Mouse (Mus musculus) kidney, postnatal 4 days (tissue): ENCODE measurements around the gene Sorcs1.

Experiments
- DNase-seq, 2 experiments: peaks; one replicate each; pipeline ENCODE4 v3.0.0; 2021; ENCODE audit warnings: mixed read lengths in 2 of 2

Gene Sorcs1

DNA sequence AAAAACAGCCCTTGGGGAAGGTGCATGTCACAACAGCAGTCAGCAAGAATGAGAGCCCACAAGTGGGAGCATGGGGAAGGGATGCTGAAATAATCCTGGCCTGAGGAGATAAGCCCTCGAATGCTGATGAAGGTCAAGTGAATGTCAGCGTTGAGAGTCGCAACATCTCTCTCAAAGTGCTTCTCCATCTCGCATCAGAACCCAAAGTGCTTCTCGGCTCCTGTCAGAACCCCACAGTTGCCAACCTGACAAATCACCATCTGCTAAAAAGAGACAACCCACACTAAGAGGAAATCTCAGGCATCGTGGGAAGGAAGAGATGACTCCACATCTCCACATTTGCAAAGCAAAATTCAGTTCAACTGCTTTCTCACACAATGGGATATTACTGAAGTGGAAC, 119.7 kb downstream of the Sorcs1 start:
- no peak for DNase-seq

DNA sequence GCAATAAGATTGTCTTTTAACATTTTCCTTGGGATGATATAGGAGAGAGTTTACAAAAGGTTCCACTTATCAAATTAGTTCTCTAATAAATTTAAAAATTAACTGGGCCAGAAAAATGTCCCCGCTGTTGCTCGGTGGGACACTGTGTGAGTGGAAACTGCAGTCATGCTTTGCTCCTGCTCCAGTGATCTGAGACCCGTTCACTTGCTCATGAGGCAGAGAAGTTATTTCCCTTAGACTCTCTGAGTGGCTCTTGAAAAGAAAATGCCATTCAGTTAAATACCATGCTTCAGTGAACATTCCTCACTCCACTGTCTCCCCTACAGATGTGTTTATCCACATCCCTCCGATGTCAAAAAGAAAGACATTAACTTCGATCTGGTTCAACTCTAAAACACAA, 144.4 kb downstream of the Sorcs1 start:
- no peak for DNase-seq

DNA sequence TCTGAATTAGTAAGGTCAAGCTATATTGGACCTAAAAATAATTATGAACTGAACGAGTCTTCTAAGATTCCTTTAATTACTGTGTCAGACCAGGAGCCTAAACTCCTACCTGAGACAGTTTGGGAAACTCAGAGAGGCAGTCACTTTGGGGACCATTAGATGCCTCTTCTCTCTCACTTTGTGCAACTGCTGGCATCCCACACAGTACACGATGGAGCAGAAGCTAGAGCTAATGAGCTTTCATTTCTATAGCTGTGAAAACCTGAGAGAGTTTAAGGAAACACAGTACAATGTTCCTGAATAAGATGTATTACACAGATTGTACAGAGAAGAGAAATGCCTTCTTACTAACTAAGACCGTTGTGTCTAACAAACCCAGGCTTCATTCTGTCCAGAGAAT, 150.6 kb downstream of the Sorcs1 start:
- no peak for DNase-seq

DNA sequence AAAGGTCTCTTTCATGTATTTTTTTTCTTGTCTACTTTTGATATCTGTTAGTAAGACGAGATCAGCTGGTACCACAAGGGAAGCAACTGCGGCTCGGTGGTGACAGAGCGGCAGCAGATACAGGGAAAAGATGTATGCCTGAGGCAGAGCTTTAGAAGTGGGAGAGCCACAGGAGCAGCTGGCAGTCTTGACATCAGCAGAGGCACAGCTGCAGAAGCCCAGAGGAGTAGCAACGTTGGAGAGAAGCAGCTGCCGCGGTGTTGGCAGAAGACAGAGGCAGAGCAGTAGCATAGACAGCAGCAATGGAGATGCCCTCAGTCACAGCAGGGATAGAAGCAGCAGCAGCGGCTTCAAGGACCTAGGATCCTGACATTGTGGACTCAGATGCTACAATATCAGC, 152.4 kb downstream of the Sorcs1 start:
- no peak for DNase-seq

DNA sequence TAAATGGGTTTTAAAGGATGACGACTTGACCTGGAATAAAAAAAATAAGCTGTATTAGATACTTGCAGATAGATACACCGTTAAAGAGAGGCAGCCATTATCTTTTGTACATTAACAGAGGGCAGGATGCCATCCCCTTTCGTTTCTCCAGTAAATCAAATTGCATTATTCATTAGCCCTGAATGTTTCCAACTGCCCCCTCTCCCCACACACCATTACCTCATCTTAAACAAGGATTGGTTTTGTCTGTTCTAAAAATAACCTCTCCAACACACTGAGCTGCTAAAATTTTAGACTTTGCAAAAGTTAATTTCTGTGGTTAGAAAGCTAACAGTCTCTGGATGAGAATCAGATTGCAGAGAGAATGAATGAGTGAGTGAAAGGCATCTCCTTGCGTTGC, 156.5 kb downstream of the Sorcs1 start:
- no peak for DNase-seq

DNA sequence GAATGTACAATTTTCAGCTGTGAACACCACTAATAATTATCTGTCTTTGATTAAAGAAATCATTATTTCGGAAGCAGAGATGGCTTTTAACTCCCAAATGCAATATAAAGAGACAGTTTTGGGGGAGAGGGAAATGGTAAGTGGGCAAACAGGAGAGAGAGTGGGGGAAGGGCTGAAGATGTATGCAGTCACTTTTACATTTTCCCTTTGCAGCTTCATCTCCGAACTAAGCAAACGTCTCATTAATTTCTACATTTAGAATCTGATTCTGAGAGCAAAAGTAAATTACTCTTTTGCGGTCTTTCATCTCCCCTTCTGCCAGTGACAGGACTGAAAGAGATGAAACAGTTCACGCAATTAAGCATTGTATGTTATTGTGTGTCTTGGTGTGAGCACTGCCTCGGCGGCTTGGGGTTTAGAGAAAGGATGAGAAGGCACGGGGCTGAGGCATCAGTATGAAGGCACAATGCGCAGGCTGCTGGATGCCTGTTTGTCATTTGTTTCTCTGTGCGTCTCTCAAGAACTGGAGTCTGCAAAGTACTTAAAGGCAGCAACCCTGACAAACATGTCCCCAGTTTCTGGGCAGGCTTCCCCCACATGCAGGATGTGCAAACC, 163.3 kb downstream of the Sorcs1 start:
- no peak for DNase-seq

DNA sequence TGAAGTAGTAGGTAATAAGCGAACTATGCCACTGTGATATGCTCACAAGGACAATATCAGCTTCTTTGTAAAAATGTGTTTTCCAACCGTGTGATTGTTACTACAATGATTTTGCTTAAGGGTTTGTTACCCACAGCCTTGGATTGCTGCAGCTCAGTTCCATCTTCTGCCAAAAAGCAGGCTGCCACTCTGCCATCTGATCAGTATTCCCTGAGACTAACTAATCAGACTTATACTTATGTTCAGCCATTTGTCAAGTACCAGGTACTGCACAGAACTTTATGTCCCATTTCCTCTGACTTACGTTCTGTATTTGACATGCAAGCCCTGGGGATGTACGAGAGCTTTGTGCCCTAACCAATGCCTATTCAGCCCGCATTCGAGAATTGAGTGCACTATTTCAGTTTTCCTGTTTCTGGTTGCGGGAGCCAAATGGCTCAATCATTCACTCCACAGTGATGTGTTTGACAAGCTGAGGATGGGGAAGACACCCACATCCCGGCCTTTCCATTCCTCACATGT, 164.1 kb downstream of the Sorcs1 start:
- DNase-seq, result no peak

DNA sequence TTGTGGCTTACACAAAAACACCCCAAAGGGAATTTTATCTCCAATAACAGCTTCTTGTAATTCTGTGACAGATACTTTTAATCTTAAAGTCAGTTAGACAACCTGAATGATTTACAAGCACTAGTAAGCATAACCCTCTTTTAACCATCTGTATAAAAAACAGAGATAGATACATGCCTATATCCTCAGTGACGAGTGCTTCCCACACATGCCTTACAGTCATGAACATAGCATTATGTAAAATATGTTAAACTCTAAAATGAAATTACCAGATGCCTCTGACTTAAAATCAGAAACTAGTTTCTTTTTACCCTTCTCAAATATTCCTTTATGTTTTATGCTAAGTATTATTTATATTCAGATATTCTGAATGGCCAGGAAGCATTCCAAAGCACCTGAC, 175.6 kb downstream of the Sorcs1 start:
- DNase-seq, result no peak

DNA sequence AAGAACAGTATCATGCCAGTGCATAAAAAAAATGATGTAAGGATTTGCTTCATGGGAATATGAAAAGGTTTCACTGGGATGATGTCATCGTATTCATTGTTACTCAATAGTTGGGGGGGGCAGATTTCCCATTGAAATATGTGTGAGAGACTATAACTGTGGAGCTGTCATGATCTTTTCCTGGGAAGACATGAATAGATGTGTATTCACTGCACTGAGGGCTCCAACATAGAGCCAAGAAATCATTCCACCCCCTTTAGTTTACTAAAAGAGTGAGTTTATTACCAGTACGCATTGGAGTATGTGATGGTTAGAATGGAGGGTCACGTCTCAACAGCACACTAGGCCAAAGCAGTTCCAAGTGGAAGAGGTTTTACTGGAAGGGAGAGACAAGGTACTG, 187.3 kb downstream of the Sorcs1 start:
- DNase-seq, result no peak

DNA sequence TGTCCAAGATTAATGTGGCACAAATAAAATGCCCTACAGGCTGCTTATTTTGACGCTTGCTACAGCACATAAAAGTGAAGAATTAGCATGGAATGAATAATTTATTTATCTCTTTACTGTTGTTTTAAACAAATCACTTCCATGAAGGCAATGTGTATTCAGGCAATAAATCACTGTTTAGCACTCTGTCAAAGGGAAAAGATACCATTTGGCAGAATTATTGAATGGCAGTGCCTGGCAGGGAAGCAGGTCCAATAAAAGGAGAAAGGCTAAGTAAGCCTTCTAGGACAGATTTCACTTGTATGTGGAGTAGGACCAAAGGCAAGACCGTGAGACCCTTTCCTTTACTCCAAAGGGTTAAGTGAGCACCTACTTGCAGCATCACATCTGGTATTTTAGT, 187.7 kb downstream of the Sorcs1 start:
- no peak for DNase-seq

DNA sequence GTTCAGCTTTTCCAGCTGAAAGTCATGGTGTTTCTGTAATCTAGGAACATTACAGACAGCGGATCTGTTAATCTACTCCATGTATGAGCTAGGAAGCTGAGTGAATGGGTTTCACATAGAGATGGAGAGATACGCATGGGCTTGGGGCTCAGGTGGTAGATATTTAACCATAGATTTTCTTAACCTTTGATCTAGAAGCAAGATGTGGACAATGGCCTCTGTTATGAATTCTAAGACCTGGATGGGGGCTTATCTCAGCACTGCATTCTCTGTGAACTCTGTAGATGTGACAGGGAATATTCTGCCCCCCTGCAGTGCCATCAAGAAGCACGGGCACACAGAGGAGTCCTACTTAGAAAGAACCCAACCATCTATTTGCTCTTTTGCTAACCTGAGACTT, 188.7 kb downstream of the Sorcs1 start:
- no peak for DNase-seq

DNA sequence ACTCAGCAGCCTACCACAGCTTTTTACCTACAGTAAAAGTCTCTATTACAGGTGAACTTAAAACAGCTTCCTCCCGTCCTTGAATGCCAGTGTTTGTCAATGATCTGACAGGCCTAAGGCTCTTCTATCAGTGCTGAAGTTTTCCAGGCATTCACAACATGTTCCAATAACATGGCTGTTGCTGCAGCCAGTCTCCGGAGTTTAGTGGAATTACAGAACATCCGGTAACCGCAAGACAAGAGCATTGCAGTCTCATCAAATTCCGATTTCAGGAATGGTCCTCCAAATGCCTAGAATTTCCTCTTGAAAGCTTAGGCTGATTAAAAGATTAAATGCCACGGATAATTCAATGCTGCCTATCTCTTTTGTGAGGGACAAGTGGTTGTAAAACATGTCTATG, 190.0 kb downstream of the Sorcs1 start:
- no peak for DNase-seq

DNA sequence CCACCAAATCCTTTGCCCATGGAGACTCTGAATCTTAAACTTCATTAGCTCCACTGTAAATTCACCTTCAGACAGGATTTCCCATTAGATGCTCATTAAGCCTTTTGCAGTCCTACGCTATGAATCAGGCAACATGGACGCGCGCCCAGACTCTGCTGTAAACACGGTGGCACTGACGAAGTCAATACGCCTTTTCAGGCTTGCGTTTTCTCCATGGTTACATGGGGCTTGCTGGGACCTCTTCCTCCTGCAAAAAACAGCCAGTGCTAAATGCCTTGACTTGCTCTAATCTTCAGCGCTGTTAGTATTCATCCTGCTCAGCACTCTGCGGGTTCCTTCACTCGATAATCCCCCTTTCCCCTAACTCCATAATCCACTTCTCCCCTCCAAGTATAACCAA, 190.7 kb downstream of the Sorcs1 start:
- peak; percentile 16 to 20 for DNase-seq

DNA sequence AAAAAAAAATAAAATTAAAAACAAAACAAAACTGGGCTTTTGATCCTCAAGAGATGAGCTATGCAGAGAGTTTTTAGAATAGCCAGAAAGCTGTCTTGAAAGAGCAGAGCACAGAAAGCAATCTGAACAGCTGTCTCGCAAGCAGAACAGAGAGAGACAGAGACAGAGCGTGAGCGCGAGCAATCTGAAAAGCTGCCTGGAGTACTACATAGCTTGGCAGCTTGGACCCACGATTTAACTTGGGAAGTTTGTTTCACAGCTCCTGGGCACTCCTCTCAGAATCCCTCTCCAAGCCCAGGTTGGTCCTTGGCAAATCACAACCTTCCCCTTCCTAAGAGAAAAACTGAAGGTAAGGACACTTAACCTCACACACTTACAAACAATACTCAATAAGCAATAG, 192.1 kb downstream of the Sorcs1 start:
- no peak for DNase-seq

DNA sequence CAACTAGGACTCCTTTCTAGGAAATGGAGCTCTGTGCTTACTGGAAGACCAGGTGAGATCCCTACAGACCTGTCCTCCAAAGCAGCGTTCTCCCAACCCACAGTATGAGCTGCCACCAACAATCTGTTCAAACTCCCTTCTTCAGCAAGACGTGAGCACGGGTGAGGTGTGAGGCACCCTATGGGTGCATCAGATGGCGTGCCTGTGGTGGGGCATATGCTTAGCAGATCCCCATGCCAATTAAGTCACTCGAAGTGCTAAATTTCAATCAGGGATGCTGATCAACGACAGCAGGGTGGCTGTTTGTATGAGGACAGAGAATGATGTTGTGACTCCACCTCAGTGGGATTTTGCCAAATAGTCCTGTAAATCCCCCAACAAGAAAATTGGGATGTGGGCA, 201.7 kb downstream of the Sorcs1 start:
- DNase-seq, result no peak

DNA sequence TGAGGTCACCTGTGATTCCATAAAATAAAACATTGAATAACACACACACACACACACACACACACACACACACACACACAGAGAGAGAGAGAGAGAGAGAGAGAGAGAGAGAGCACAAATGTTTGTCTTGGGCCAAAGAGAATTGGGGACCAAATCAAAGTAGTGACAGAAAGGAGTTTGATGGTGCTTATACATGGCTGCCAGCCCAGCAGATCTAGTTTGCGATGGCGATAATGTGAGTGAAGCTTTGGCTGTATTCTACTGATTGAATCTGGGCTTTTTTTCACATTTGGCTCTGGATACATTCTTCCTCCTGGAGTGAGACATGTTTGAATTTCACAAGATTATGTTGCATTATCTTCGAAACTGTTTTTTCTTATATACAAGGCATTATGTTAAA, 209.9 kb downstream of the Sorcs1 start:
- DNase-seq, result no peak

DNA sequence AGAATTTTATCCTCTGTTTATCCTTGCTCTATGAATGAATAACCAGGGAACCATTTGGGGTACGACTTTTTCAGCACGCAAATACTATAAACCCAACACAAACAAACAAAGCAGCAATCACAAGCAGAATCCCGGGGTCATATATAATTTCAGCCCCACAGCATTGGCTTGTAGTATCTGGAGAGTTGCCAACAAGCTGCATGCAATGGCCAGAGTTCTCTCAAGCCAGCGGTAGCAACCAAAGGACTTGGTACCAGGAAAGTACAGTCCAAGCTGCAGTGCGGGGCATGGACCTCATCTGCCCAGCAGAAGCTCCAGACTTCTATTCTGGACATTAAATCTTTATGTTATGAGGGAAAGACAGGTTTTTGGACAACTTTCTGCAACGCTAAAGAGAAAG, 213.6 kb downstream of the Sorcs1 start:
- peak in 1 of 2 experiments; percentile 8 for DNase-seq

DNA sequence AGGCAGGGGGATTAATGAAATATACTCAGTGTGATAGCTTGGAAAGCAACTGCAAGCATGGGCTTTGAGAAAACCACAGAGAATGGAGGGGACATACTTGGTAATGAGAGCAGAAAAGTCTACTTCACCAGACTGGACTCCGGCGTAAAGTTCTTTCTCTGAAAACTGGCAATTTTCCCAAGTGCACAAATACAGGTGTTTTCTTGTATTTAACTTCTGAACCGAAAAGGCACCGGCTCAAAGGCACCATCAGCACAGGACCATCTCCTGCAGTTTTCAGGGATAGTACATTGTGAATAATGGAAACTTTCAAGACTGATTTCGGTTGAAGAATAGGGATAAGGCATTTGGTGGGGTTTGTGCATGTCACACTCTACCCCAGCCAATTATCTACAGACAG, 219.9 kb downstream of the Sorcs1 start:
- no peak for DNase-seq

DNA sequence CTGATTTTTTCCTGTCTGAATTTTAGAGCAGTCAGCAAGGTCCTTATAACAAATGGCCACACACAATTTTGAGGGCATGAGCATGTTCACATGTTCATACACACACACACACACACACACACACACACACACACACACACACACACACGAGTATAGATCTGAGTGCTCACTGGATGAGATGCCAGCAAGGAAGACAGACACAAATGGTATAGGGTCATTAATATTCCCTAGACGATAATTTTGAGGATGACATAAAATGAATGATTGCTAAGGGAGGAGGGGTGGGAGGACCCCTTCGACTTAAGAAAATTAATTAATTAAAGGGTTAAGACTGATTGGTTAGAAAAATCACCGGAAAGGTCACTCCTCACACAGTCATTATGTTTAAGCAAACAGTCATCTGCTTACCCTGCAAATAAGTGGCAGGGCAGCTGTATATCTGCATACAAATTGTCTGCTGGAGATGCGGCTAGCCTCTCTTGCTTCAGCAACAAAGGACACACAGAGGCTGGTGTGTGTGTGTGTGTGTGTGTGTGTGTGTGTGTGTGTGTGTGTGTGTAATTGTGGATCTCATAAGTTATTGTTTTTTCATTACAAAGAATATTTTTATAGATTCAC, 221.1 kb downstream of the Sorcs1 start:
- no peak for DNase-seq

DNA sequence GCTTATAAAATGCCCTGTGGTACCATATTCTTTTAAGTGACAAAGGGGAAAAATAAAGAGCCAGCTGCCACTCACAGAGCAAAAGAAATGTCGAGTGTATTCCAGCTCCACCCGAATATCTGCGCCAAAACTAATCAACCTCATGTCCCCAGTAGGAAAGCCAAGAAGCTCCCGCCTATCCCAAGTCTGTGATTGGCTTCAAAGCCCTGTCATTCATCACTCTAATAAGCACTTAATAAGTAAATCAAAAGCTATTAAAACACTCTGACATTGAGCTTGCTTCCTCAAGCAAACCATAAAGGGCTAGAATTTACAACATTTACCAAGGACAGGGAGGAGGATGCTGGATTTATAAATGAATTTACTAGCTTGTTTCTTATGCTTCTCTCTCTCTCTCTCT, 237.3 kb downstream of the Sorcs1 start:
- no peak for DNase-seq

DNA sequence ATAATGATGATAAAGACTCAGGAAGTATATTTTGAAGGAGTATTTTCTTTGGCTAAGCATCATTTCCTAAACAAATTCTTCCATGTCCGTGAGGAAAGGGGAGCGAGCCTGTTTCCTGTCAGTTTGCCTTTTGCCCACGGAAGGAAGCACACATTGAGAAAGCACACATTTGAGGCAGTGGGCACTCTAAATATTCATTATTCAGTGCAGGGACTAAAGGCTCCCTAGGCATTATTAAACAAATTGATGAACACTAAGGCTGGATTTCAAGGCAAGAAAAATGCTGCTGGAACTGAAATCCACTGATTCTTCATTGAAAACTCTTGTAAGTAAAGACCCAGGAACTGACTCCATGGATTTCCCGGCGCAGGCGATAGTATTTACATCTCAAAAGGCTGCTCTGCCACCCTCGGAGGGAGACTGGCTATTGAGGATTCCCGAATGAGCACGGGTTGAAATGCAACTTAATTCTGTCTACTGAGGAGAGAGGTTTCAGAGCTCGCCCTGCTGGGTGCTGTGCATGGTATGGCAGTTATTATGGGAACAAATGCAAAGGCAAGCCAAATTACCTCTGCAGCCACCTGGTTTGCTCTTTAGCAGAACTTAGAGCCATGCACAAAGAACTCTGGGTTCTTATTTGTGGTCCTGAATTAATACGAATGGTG, 238.1 kb downstream of the Sorcs1 start:
- DNase-seq, result no peak

DNA sequence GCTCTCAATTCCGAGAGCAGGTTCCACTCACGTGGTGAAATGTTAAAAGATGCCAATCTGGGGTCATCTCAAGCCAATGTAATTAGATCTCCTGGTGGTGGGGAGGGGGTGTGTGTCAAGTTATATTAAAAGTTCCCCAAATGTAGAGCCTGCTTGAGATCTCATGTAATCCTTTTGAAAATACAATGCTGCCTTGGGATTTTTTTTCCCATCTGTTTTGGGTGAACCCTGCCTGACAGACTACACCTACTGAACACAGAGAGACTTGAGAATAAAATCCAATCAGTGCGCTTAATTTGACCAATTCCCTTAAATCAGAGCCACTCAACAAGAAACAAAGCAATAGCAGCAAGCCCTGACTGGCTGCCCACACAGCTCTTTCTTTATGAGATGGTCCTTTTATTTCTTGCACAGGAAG, 239.0 kb downstream of the Sorcs1 start:
- DNase-seq, result no peak

DNA sequence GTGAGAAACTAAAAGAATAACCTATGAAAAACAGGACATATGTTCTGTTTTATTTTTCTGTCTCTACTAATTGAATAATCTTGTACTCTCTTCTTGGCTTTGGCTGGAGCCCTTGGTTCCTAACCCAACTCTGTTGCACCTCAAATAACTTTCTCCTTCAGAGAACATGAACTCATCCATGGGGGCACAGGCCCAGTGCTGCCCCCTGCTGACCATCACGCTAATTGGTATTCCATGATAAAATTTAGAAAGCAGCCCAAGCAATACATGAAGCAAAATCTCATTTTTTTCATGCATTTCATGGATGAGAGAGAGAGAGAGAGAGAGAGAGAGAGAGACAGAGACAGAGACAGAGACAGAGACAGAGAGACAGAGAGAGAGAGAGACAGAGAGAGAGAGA, 255.5 kb downstream of the Sorcs1 start:
- DNase-seq, result no peak

DNA sequence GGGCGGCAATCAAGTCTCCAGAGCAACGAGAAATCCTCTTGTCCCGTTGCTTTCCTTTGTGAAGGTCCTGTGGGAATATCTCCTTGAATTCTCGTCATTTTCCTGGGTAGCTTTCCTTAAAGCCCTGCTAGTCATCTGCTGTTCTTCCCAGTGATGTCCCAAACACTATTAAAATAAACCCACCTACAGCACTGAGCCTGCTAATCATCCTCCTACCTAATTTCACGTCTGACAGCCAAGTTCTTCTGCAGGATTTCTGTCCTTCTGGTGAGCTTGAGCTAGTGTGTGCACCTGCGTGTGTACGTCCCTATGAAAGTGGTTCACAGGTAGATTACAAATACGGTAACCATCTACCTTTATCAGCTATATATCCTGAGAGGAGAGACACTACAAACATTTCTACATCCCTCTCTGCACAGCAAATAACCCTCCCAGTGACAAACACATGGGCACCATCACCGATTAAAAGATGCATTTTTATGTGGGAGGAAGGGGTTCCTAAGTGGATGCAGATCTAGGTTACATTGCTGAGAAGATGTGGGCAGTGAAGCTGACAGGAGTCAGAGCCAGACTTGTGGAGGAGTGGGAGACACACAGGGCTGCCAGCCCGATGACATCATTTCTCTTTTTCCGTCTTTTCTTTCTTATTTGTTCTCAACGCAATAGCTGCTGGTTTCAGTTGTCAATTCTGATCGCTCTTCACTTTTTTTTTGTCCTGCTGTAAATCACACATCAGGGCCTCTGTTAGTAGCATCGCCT, 259.3 kb downstream of the Sorcs1 start:
- no peak for DNase-seq
